Mouse (Mus musculus) megakaryocyte, embryonic 14.5 days (primary cell): ENCODE results near the gene Ackr1.

Experiments
- FLI1 ChIP-seq: IDR thresholded peaks from 2 replicates; pipeline ENCODE4 v1.6.1; 2012; ENCODE audit warnings: low read length, inconsistent platforms, mixed read lengths
- GATA1 ChIP-seq: IDR thresholded peaks from 3 replicates; pipeline ENCODE4 v1.6.1; 2012; ENCODE audit warnings: mixed read lengths, low read length, inconsistent platforms, borderline replicate concordance

GRCm38 (mm10) chr1:173349946-173350345, 16.4 kb upstream of the Ackr1 start:
- TF ChIP-seq FLI1 (no peak), GATA1 (no peak)
